Mouse (Mus musculus) c-Kit-positive CD71-positive TER-119-positive erythroid progenitor cells, embryonic 14.5 days (primary cell): ENCODE data around the gene Epha2.

ENCODE experiments used
- DNase-seq: peaks from one replicate; pipeline ENCODE4 v3.0.0-alpha.2; 2013; ENCODE audit warnings: low spot score

Epha2 gene

GRCm38 (mm10) chr4:141332258-141332657, 31.2 kb downstream of the Epha2 start:
- DNase-seq, result no peak

- no peak for DNase-seq
Measured at GRCm38 (mm10) chr4:141334695-141335094, 33.7 kb downstream of the Epha2 start.

- no peak for DNase-seq
Measured at GRCm38 (mm10) chr4:141335263-141335796, 34.3 kb downstream of the Epha2 start.

GRCm38 (mm10) chr4:141336196-141336595, 35.2 kb downstream of the Epha2 start:
- DNase-seq, result no peak

- no peak for DNase-seq
Measured at GRCm38 (mm10) chr4:141337986-141338385, 36.9 kb downstream of the Epha2 start.

- DNase-seq, result no peak
Measured at GRCm38 (mm10) chr4:141338853-141339252, 37.8 kb downstream of the Epha2 start.

- no peak for DNase-seq
Measured at GRCm38 (mm10) chr4:141341477-141341876, 40.4 kb downstream of the Epha2 start.

GRCm38 (mm10) chr4:141343515-141343914, 42.5 kb downstream of the Epha2 start:
- DNase-seq, result no peak

GRCm38 (mm10) chr4:141345219-141345618, 44.2 kb downstream of the Epha2 start:
- no peak for DNase-seq

- no peak for DNase-seq
Measured at GRCm38 (mm10) chr4:141347365-141347797, 46.3 kb downstream of the Epha2 start.

GRCm38 (mm10) chr4:141348616-141349015, 47.6 kb downstream of the Epha2 start:
- no peak for DNase-seq

GRCm38 (mm10) chr4:141350015-141350414, 49.0 kb downstream of the Epha2 start:
- no peak for DNase-seq

GRCm38 (mm10) chr4:141351972-141352371, 50.9 kb downstream of the Epha2 start:
- DNase-seq, result no peak

- DNase-seq, result no peak
Measured at GRCm38 (mm10) chr4:141352986-141353385, 51.9 kb downstream of the Epha2 start.

GRCm38 (mm10) chr4:141353868-141354267, 52.8 kb downstream of the Epha2 start:
- no peak for DNase-seq

GRCm38 (mm10) chr4:141357811-141358210, 56.8 kb downstream of the Epha2 start:
- DNase-seq, result no peak

- no peak for DNase-seq
Measured at GRCm38 (mm10) chr4:141359222-141359621, 58.2 kb downstream of the Epha2 start.

- DNase-seq, result peak; percentile 42
Measured at GRCm38 (mm10) chr4:141360846-141361245, 59.8 kb downstream of the Epha2 start.

GRCm38 (mm10) chr4:141362937-141363548, 62.0 kb downstream of the Epha2 start:
- DNase-seq, result peak; percentile 45

- no peak for DNase-seq
Measured at GRCm38 (mm10) chr4:141365126-141365525, 64.1 kb downstream of the Epha2 start.

GRCm38 (mm10) chr4:141365876-141366275, 64.8 kb downstream of the Epha2 start:
- no peak for DNase-seq

GRCm38 (mm10) chr4:141367997-141368791, 67.2 kb downstream of the Epha2 start, which contains the start of gene Fam131c:
TSS of gene Fam131c (plus strand) at chr4:141368220.
- no peak for DNase-seq

- no peak for DNase-seq
Measured at GRCm38 (mm10) chr4:141372426-141372825, 71.4 kb downstream of the Epha2 start.
